13 mouse cellular contexts compared by ENCODE assay signal in genomic region chr1:55212771-55213170, GRCm38 (mm10).
"Had no signal": no experiment of that assay in that cellular context is flagged by ENCODE, and none has a peak within 500 bp of the region (broad histone marks: within the 10 kb centered on the region; RNA-seq: fewer than 3 reads in every experiment).

No protein-coding gene starts in this region.

- DNase-seq: kidney, postnatal 10 days; kidney, postnatal 4 days; liver; liver, embryonic 13.5 days; liver, postnatal 0 days; right cerebral cortex, adult 18-20 months; right cerebral cortex, postnatal 25 days; spleen, adult 18-20 months; thymus, adult 2 months; thymus, postnatal 36 days had no signal

- H3K4me2 ChIP-seq: limb, embryonic 12.5 days; liver, embryonic 13.5 days; midbrain, embryonic 13.5 days had no signal

- H3K36me3 ChIP-seq: liver, embryonic 13.5 days; midbrain, embryonic 13.5 days had no signal

- H3K27me3 ChIP-seq: limb, embryonic 12.5 days; liver, embryonic 13.5 days had no signal

- H3K4me3 ChIP-seq: layer of hippocampus, adult 2 months; limb, embryonic 12.5 days; liver, embryonic 13.5 days; midbrain, embryonic 13.5 days had no signal

- H3K9ac ChIP-seq: limb, embryonic 12.5 days; liver, embryonic 13.5 days; liver, postnatal 0 days; midbrain, embryonic 13.5 days had no signal

- H3K9me3 ChIP-seq: limb, embryonic 12.5 days; liver, embryonic 13.5 days; midbrain, embryonic 13.5 days had no signal

- ATAC-seq: liver, postnatal 0 days; midbrain, embryonic 13.5 days had no signal

- H3K27ac ChIP-seq: layer of hippocampus, adult 2 months; limb, embryonic 12.5 days; liver, embryonic 13.5 days; midbrain, embryonic 13.5 days had no signal
